In the genomic region with DNA sequence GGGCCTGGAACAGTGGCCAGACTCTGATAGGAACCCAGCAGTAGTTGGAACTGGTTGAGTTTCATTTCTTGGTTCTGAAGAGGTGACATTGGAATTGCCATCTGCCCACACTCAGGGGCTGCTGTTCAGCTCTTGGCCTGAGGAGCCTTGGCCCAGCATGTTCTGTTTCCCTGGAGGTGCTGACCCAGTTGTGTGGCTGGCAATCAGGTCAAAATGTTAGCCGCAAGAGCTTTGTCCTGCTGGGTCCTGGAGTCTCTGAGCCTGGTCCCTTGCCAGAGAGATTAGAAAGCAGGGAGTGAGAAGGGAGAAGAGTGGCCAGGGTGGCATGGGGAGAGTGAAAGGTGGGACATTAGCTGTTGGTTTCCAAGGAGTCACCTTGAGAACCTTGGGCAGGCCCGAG, we compare ENCODE assay signal across 13 mouse cellular contexts. TPM values are rescaled to one million over a fixed set of nuclear protein-coding genes. Genes with fewer than 3 reads are reported as not detected.
A peak's percentile ranks its signal among the peaks of the same experiment; 100 is the strongest.
DNase-seq lines count a peak whose midpoint lies in the region; ATAC-seq lines count a peak whose summit lies in the region.
"Had no signal": no experiment of that assay in that cellular context is flagged by ENCODE, and none has a peak within 500 bp of the region (broad histone marks: within the 10 kb centered on the region; RNA-seq: fewer than 3 reads in every experiment).

No protein-coding gene starts in this region.

- H3K4me2 ChIP-seq in midbrain, embryonic 11.5 days, result no peak overlapping the region
- no peak overlapping the region for H3K4me2 ChIP-seq in midbrain, embryonic 13.5 days (replicated peaks)
- H3K4me2 ChIP-seq in heart, embryonic 14.5 days (ENCODE audit: low read length), result no peak overlapping the region
- no peak overlapping the region for H3K4me2 ChIP-seq in forebrain, embryonic 15.5 days (replicated peaks)
- H3K4me2 ChIP-seq: limb, embryonic 15.5 days had no signal

- WGBS in midbrain, embryonic 11.5 days, result 93% methylated on average over 2 of the region's 2 CpGs
- WGBS in midbrain, embryonic 13.5 days, result 90% methylated on average over 2 of the region's 2 CpGs
- WGBS in heart, embryonic 14.5 days, result 48% methylated on average over 2 of the region's 2 CpGs
- 96% methylated on average over 2 of the region's 2 CpGs for WGBS in forebrain, embryonic 15.5 days

- peak; percentile 55 to 67 for DNase-seq in heart, adult 18-20 months
- DNase-seq in heart, postnatal 36 days, result no peak
- DNase-seq in midbrain, embryonic 11.5 days (ENCODE audit: low spot score, missing footprints), result peak; percentile 65
- no peak for DNase-seq in thymus, adult 18-20 months
- DNase-seq: kidney, adult 8-10 months; right cerebral cortex, postnatal 4 days; thymus, postnatal 25 days had no signal

- H3K27ac ChIP-seq in midbrain, embryonic 11.5 days (ENCODE audit: low read depth, low read length), result no peak overlapping the region
- no peak overlapping the region for H3K27ac ChIP-seq in midbrain, embryonic 13.5 days
- peak overlapping the region in 1 of 2 experiments; percentile 48; a peak in 2 of 4 replicates for H3K27ac ChIP-seq in heart, embryonic 14.5 days (replicated peaks in 1 of 2; ENCODE audit: control insufficient read depth in 1 of 2, insufficient read depth in 1 of 2, low read depth in 2 of 2, low read length in 2 of 2)
- no peak overlapping the region for H3K27ac ChIP-seq in forebrain, embryonic 15.5 days (replicated peaks)
- H3K27ac ChIP-seq: limb, embryonic 15.5 days had no signal

- H3K4me1 ChIP-seq in midbrain, embryonic 11.5 days (ENCODE audit: control insufficient read depth, insufficient read depth, low read length), result no peaks in the 10 kb centered on the region
- H3K4me1 ChIP-seq in midbrain, embryonic 13.5 days (replicated peaks), result peaks cover 26% of the 10 kb centered on the region
- H3K4me1 ChIP-seq in heart, embryonic 14.5 days (ENCODE audit: control insufficient read depth in 2 of 2, insufficient read depth in 2 of 2, low read length in 2 of 2), result peaks cover 32 to 49% of the 10 kb centered on the region in 2 experiments
- H3K4me1 ChIP-seq in forebrain, embryonic 15.5 days, result peaks cover 20% of the 10 kb centered on the region

- no peaks in the 10 kb centered on the region for H3K36me3 ChIP-seq in midbrain, embryonic 11.5 days (ENCODE audit: control insufficient read depth, insufficient read depth, low read length)
- H3K36me3 ChIP-seq in midbrain, embryonic 13.5 days, result no peaks in the 10 kb centered on the region
- no peaks in the 10 kb centered on the region for H3K36me3 ChIP-seq in heart, embryonic 14.5 days (ENCODE audit: control insufficient read depth, insufficient read depth, low read length)
- H3K36me3 ChIP-seq in forebrain, embryonic 15.5 days, result no peaks in the 10 kb centered on the region
- H3K36me3 ChIP-seq: limb, embryonic 15.5 days had no signal

- intact Hi-C loops in heart, postnatal 36 days (cut with DNase I), result no loop called here

- no peak overlapping the region for H3K4me3 ChIP-seq in midbrain, embryonic 11.5 days (ENCODE audit: low read depth, low read length)
- no peak overlapping the region for H3K4me3 ChIP-seq in midbrain, embryonic 13.5 days (replicated peaks)
- H3K4me3 ChIP-seq in heart, embryonic 14.5 days (ENCODE audit: control insufficient read depth in 1 of 2, insufficient read depth in 1 of 2, low read depth in 1 of 2, low read length in 2 of 2), result no peak overlapping the region
- H3K4me3 ChIP-seq in forebrain, embryonic 15.5 days, result no peak overlapping the region
- H3K4me3 ChIP-seq: limb, embryonic 15.5 days had no signal

- no peak overlapping the region for H3K9ac ChIP-seq in midbrain, embryonic 11.5 days (ENCODE audit: low read length)
- no peak overlapping the region for H3K9ac ChIP-seq in midbrain, embryonic 13.5 days (replicated peaks)
- H3K9ac ChIP-seq in heart, embryonic 14.5 days (ENCODE audit: low read length), result 0 out of 2 replicates have a peak overlapping the region, but pooled peaks have one; percentile 26
- no peak overlapping the region for H3K9ac ChIP-seq in forebrain, embryonic 15.5 days (replicated peaks)
- H3K9ac ChIP-seq: limb, embryonic 15.5 days had no signal

- H3K9me3 ChIP-seq in midbrain, embryonic 11.5 days (ENCODE audit: control insufficient read depth, low read length), result no peaks in the 10 kb centered on the region
- H3K9me3 ChIP-seq in midbrain, embryonic 13.5 days, result no peaks in the 10 kb centered on the region
- H3K9me3 ChIP-seq in heart, embryonic 14.5 days (ENCODE audit: control insufficient read depth, low read length), result no peaks in the 10 kb centered on the region
- no peaks in the 10 kb centered on the region for H3K9me3 ChIP-seq in forebrain, embryonic 15.5 days
- H3K9me3 ChIP-seq: limb, embryonic 15.5 days had no signal

- H3K27me3 ChIP-seq in midbrain, embryonic 11.5 days (ENCODE audit: control insufficient read depth, insufficient read depth, low read length), result peaks cover 5% of the 10 kb centered on the region
- peaks cover 8% of the 10 kb centered on the region; the same call in 1 of the 2 replicates for H3K27me3 ChIP-seq in midbrain, embryonic 13.5 days
- H3K27me3 ChIP-seq in heart, embryonic 14.5 days (ENCODE audit: control insufficient read depth, insufficient read depth, low read length), result no peaks in the 10 kb centered on the region
- no peaks in the 10 kb centered on the region for H3K27me3 ChIP-seq in forebrain, embryonic 15.5 days
- H3K27me3 ChIP-seq: limb, embryonic 15.5 days had no signal

- ATAC-seq in midbrain, embryonic 11.5 days (ENCODE audit: low FRiP score), result no peak
- ATAC-seq in midbrain, embryonic 13.5 days, result no peak
- ATAC-seq in heart, embryonic 14.5 days (ENCODE audit: insufficient number of reproducible peaks, insufficient read depth, low FRiP score, low read depth), result no peak
- no peak for ATAC-seq in forebrain, embryonic 15.5 days (replicated peaks)
- ATAC-seq: activated CD4-positive, CD25-positive, alpha-beta regulatory T cell, adult 4 months; CD4-positive, CD25-positive, alpha-beta regulatory T cell, adult 4 months had no signal

RNA-seq across cellular contexts. Expression of a gene that starts 6.2 kb away (rescaled TPM):
- total RNA-seq in heart, adult 18-20 months (2021), result 10 to 100 TPM in 1 of 2 experiments, 1 to 10 TPM in 1; 6.5 to 10.7 TPM
- total RNA-seq in heart, postnatal 36 days (2021), result 10 to 100 TPM in 1 of 2 experiments, 1 to 10 TPM in 1; 4.4 to 12.0 TPM
- 9.0 and 9.8 TPM in 2 replicates for polyA plus RNA-seq in midbrain, embryonic 11.5 days (2014; fragmentation: Nextera tagmentation; extraction: Ambion mirVana)
- polyA plus RNA-seq in midbrain, embryonic 13.5 days (2015; fragmentation: Nextera tagmentation; extraction: Ambion mirVana), result 9.2 and 10.0 TPM in 2 replicates
- 11.0 and 13.2 TPM in 2 replicates for polyA plus RNA-seq in heart, embryonic 14.5 days (2014; fragmentation: Nextera tagmentation; extraction: Ambion mirVana)
- 28.1 and 34.0 TPM in 2 replicates for polyA plus RNA-seq in forebrain, embryonic 15.5 days (2015; fragmentation: Nextera tagmentation; extraction: Ambion mirVana)

RNA-seq across cellular contexts. Expression of a gene that starts 35.6 kb away (rescaled TPM):
- total RNA-seq in heart, adult 18-20 months (2021), result 10 to 100 TPM; 27.8 to 30.2 TPM
- 10 to 100 TPM; 27.9 TPM for total RNA-seq in heart, postnatal 36 days (2021)
- 85.4 and 91.8 TPM in 2 replicates for polyA plus RNA-seq in midbrain, embryonic 11.5 days (2014; fragmentation: Nextera tagmentation; extraction: Ambion mirVana)
- 107 and 112 TPM in 2 replicates for polyA plus RNA-seq in midbrain, embryonic 13.5 days (2015; fragmentation: Nextera tagmentation; extraction: Ambion mirVana)
- 62.4 and 65.4 TPM in 2 replicates for polyA plus RNA-seq in heart, embryonic 14.5 days (2014; fragmentation: Nextera tagmentation; extraction: Ambion mirVana)
- 94.2 and 95.7 TPM in 2 replicates for polyA plus RNA-seq in forebrain, embryonic 15.5 days (2015; fragmentation: Nextera tagmentation; extraction: Ambion mirVana)

Comparison
In these comparisons a context has a peak if more than half of its experiments do, and no peak if none do; other contexts are left out.
1. DNase-seq: peak in heart, adult 18-20 months (2 of 2) and midbrain, embryonic 11.5 days (single experiment); none in heart, postnatal 36 days (0 of 2) and thymus, adult 18-20 months (0 of 2).